Mouse (Mus musculus) myocyte (in vitro differentiated cells): Measurements from ENCODE around the gene Ptprcap.

Experiments
- CEBPB ChIP-seq: IDR thresholded peaks from 2 replicates; pipeline ENCODE4 v1.6.1; 2011; ENCODE audit warnings: mild to moderate bottlenecking, moderate library complexity; ENCODE audit not compliant: poor library complexity, insufficient read depth, severe bottlenecking
- MAX ChIP-seq: IDR thresholded peaks from one replicate; pipeline ENCODE4 v1.6.1; 2011; ENCODE audit warnings: low read depth, mild to moderate bottlenecking, control low read depth
- MYOD1 ChIP-seq, 3 experiments: IDR thresholded peaks; one replicate each; pipeline ENCODE4 v1.6.1; 2011; ENCODE audit warnings: control low read depth in 2 of 3, low read depth in 2 of 3, mild to moderate bottlenecking in 2 of 3, moderate library complexity in 1 of 3; ENCODE audit not compliant: insufficient read length in 2 of 3, control insufficient read depth in 1 of 3
- POLR2A ChIP-seq: IDR thresholded peaks from one replicate; pipeline ENCODE4 v1.6.1; 2011; ENCODE audit warnings: low read depth, mild to moderate bottlenecking, control low read depth, moderate library complexity; ENCODE audit not compliant: insufficient read length
- POLR2AphosphoS2 ChIP-seq: IDR thresholded peaks from one replicate; pipeline ENCODE4 v1.6.1; 2011; ENCODE audit warnings: low read depth, control low read depth; ENCODE audit not compliant: insufficient read length

- no peak for TF ChIP-seq POLR2AphosphoS2
- TF ChIP-seq CEBPB, result no peak
- no peak for TF ChIP-seq POLR2A
- TF ChIP-seq MAX, result no peak
- TF ChIP-seq MYOD1 (IDR thresholded peaks at IDR 0.05; ENCODE audit: control insufficient read depth in 1 of 3, insufficient read length in 2 of 3, low read depth in 2 of 3), result no peak
Observed at GRCm38 (mm10) chr19:4143759-4144268, 9.6 kb upstream of the Ptprcap start, which contains the start of gene Cabp4.
